Mouse (Mus musculus) B cell, adult (primary cell): Measurements from ENCODE around the gene Cmklr1. TPM values are rescaled to one million over a fixed set of nuclear protein-coding genes. Genes with fewer than 3 reads are reported as not detected.

Experiments
- total RNA-seq: library from RNA; stranded (reverse); gene quantifications from 4 replicates; pipeline ENCODE4 v1.2.4, GENCODE M21; 2023; ENCODE audit not compliant: inconsistent age

The Cmklr1 gene
- total RNA-seq: 0.22 to 0.90 TPM (median 0.54 TPM) in 3 of 4 replicates, not detected in the other

DNA sequence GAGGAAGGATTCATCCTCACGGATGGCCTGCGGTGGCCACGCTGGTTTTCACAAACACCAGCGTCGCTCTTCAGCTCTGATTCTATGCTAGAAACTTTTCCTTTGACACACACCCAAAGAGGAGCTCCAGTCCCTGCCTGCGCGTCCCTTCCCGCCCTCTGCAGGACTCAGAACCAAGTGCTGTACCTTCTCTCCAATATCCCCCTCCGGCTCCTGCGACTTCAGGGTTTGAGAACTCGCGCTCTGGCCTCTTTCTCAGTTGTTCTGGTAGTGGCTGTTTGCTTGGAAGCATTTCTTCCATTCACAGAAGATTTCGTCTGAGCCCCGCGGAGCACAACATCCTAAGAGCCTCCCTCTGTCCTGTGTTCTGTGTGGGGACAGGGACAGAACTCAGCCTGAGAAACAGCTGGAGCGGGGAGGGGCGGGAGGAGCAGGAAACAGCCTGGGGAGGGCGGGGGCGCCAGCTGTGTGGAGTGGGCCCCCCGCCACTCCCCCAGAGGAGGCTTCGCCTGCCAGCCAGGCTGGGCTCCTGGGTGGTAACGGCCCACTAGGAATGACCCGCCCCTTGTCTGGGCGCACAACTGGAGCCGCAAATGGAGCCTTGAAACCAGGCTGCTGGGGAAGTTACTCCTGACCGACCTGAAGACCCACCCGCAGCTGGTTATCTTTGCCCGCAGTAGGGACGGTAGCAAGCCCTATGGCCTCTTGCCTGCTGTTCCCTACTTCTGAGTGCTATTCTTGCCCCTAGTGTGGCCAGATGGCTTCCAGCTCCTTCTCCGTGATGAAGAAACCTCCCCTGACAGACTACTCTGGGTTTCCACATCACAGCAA is at the start of gene Cmklr1:
Gene Cmklr1 (minus strand): TSS at position 392 of the 831 bp plus-strand sequence.

Other genes starting within 250 kb of the Cmklr1 start
- gene Wscd2, start 160.1 kb downstream of the Cmklr1 start, total RNA-seq: 0.15 to 0.18 TPM in 2 of 4 replicates, not detected in the others
- not detected in 4 replicates for gene 1700069L16Rik, start 74.3 kb upstream of the Cmklr1 start, total RNA-seq
- gene Ficd, start 85.4 kb upstream of the Cmklr1 start, total RNA-seq: 5.4 to 6.0 TPM (median 5.7 TPM) in 4 replicates
- 62.9 to 74.1 TPM (median 71.2 TPM) in 4 replicates for gene Sart3, start 122.1 kb upstream of the Cmklr1 start, total RNA-seq
- 64.8 to 68.4 TPM (median 67.7 TPM) in 4 replicates for gene Iscu, start 122.3 kb upstream of the Cmklr1 start, total RNA-seq
- gene Tmem119, start 150.1 kb upstream of the Cmklr1 start, total RNA-seq: not detected in 4 replicates
- 48.5 to 50.7 TPM (median 49.1 TPM) in 4 replicates for gene Selplg, start 182.2 kb upstream of the Cmklr1 start, total RNA-seq